Mouse (Mus musculus) erythroblast, embryonic 14.5 days (primary cell): ENCODE measurements around the gene Sdsl.

ENCODE experiments used
- GATA1 ChIP-seq: IDR thresholded peaks from 2 replicates; pipeline ENCODE4 v1.6.1; 2012; ENCODE audit warnings: low read length, inconsistent platforms, mixed read lengths
- TAL1 ChIP-seq: IDR thresholded peaks from 3 replicates; pipeline ENCODE4 v1.6.1; 2012; ENCODE audit warnings: low read length, inconsistent platforms, mixed read lengths

DNA sequence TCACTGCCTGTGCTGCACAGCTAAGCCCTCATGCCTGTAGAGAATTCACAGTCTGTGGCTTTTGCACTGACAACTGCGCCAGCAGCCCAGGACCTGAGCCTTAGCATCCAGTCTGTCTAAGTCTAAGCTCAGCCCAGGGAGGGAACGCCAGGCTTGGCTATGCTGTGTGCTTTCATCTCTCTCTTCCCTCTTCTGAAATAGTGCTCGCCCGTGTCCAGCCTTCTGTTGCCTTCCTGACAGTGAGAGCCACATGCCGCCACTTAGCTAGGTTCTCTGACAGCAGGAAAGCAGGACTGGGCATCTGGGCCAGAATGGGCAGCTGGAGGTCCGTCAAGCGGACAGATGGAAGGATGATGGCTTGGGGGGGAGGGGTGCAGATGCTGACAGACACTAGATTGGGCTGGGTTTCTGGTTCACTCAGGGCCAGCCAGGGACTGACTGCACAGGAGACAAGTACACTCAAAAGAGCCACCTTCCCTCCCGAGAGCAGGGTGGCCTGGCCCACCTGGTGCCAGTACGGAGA is 21.3 kb upstream of the Sdsl start:
- TF ChIP-seq TAL1 (no peak), GATA1 (no peak)
